Mouse (Mus musculus) activated CD4-positive, CD25-positive, alpha-beta regulatory T cell, adult 9 weeks (primary cell): Measurements from ENCODE around the gene Scn8a. TPM values are rescaled to one million over a fixed set of nuclear protein-coding genes. Genes with fewer than 3 reads are reported as not detected.

Source experiments
- polyA plus RNA-seq: library from polyadenylated mRNA; unstranded; fragments of 100-300 nt; shearing (Covaris generic); gene quantifications from one replicate; pipeline ENCODE4 v1.2.1, GENCODE M21; 2017

The Scn8a gene
- 0.34 TPM for polyA plus RNA-seq

GRCm38 (mm10) chr15:100869558-100869957 is at the start of gene Scn8a:
Gene Scn8a, plus strand, starts transcription at chr15:100869858.

DNA sequence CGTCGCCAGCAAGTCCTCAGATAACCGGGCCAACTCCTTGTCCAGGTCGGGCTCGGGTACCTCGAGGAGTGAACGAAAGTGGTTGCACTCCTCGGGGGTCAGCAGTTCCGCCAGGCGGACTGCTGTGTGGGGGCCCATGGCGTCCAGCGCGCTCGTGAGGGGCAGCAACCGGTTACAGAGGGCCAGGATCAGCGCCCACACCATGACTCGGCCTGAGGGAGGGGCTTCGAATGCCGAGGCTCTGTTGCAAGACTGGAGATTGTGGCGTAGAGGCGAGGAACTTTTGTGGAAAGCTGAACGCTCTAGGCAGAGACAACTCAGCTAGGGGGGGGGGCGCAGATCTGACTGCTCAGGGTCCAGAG is 177.5 kb downstream of the Scn8a start, which contains the start of gene Gm47841:
Gene Gm47841, minus strand, starts transcription at position 204 of the 362 bp plus-strand sequence.

GRCm38 (mm10) chr15:101077813-101078730 is 208.4 kb downstream of the Scn8a start, which contains the start of gene Fignl2:
Gene Fignl2, minus strand, starts transcription at chr15:101078567.

Other genes starting within 250 kb of the Scn8a start
- gene Smagp, start 232.9 kb upstream of the Scn8a start, polyA plus RNA-seq: 0.53 TPM
- 759 TPM for gene Bin2, start 200.3 kb upstream of the Scn8a start, polyA plus RNA-seq
- gene Cela1, start 181.9 kb upstream of the Scn8a start, polyA plus RNA-seq: 9.6 TPM
- gene Galnt6, start 140.5 kb upstream of the Scn8a start, polyA plus RNA-seq: 164 TPM
- 20.2 TPM for gene Slc4a8, start 108.1 kb upstream of the Scn8a start, polyA plus RNA-seq
- not detected for gene Gm47841, start 177.5 kb downstream of the Scn8a start, polyA plus RNA-seq
- gene Fignl2, start 208.7 kb downstream of the Scn8a start, polyA plus RNA-seq: not detected
- not detected for gene Ankrd33, start 245.9 kb downstream of the Scn8a start, polyA plus RNA-seq